Mouse (Mus musculus): Measurements from ENCODE around the gene Napsa.

DNA sequence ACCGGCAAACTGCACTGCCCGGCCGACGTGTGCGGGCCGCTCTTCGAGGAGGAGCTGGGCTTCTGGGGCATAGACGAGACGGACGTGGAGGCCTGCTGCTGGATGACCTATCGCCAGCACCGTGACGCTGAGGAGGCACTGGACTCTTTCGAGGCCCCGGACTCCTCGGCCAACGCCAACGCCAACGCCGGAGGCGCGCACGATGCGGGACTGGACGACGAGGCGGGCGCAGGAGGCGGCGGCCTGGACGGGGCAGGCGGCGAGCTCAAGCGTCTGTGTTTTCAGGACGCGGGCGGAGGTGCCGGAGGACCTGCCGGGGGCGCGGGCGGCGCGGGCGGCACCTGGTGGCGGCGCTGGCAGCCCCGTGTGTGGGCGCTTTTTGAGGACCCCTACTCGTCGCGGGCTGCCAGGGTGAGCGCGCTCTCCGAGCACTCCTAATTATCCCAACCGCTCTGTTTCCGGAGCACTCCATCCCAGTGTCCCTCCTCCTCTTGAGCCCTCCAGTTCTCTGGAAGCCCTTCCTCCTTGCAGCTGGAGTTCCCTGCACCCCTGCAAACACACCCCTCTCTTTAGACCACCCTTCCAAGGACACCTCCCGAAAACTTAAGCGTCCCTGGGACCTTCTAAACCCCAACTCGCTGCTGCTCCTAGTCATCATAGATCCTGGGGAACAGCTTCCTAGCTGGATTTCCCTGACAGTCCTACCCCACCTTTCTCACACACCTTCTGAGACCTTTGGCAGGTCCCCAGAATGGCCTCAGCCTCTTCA lies 19.4 kb downstream of the Napsa start:
- no peak; the same call in 1 of the 2 replicates for TF ChIP-seq CTCF (IDR thresholded peaks at IDR 0.05; ENCODE audit: insufficient read depth, low read depth, low read length)
- no peak for TF ChIP-seq POLR2A (IDR thresholded peaks at IDR 0.05; ENCODE audit: insufficient read depth, low read depth, low read length)
